Mouse (Mus musculus): Measurements from ENCODE around the gene Aprt.
"Not testable (repeated sequence)": the region's sequence is repeated elsewhere in the genome, so short reads cannot be mapped to it uniquely, and the experiment has no call there.

Gene Aprt

GRCm38 (mm10) chr8:122585411-122585891 lies 8.7 kb upstream of the Aprt start:
- no peak for DNase-seq

DNA sequence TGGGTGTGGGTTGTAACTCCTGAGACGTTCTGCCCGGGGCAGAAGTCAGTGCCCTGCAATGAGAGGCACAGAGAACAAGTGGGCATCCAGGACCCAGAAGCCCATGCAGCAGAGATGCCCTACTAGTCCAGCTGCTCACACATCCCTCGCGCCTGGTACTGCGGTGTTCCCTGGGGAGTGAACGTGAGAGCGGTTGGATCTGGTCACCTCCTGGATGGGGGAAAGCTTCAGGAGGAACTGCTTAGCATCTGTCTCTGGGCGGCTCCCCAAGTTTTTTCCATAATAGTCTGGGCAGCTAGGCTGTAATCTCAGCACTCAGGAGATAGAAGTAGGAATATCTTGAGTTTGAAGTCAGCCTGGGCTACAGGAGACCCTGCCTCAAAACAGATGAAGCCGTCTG lies 8.3 kb upstream of the Aprt start:
- no peak for DNase-seq

DNA sequence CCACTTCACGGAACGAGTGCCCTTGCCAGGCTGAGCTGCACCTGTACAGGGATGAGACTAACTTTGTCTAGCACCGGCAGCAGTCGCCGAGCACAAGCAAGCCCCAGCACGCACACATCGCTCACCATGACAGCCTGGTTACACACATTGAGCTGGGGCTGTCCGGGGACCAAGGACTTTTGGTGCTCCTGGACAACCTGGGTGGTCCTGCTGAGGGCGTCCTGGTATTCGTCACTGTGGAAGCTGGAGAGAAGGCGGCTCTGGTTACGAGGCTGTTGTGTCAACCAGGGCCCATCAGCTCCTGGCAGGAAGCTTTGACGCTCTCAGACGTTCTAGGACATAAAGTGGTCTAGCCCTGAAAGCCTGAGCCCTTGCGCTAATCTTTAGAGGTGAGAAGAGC lies 4.2 kb upstream of the Aprt start:
- DNase-seq: no peak

DNA sequence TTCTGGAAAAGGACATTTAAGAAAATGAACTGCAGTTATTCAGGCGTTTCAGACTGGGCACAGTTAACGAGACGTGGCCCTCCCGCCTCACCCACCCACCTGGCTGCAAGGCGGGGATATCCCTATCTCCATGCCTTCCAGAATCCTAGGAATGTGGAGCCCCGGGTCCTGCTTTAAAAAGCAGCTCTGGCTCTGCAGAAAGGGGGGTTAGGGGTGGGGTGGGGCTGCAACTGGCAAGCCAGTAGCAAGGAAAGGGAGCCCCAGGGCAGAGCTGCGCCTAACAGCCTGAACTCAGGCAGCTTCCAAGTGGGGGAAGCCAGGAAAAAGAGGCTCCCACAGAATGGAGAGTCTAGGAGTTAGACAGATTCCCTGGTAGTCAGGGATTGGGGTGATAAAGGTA lies 2.5 kb upstream of the Aprt start:
- DNase-seq: no peak

GRCm38 (mm10) chr8:122577116-122577515 lies 407 bp upstream of the Aprt start:
- DNase-seq: no peak

- no peak for DNase-seq
Observed at GRCm38 (mm10) chr8:122575735-122576647, 718 bp downstream of the Aprt start.

- no peak for DNase-seq
Observed at GRCm38 (mm10) chr8:122575286-122575685, 1.4 kb downstream of the Aprt start.

DNA sequence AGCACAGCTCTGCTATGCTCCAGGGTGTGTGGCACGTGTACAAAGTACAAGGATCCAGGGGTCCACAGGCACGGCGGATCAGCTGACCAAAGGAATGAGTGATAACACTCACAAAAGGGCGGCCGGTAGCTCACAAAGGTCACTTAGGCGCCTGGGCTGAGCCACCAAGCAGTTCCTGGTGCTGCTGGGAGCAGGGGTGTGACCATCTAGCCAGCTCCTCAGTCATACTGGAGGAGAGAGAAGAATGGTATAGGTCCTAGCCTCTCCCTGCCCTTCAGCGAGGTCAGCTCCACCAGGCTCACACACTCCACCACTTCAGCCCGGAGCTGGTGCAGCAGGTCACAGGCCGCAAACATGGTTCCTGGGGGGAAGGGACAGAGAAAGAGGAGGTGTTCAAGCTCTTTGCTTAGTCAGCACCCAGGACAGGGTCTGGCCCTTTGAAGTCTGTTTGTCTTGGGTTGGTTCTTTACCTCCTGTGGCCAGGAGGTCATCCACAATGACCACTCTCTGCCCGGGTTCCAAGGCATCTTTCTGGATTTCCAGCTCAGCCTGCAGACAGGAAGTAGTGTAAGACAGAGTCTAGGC lies 1.9 kb downstream of the Aprt start:
- no peak for DNase-seq

DNA sequence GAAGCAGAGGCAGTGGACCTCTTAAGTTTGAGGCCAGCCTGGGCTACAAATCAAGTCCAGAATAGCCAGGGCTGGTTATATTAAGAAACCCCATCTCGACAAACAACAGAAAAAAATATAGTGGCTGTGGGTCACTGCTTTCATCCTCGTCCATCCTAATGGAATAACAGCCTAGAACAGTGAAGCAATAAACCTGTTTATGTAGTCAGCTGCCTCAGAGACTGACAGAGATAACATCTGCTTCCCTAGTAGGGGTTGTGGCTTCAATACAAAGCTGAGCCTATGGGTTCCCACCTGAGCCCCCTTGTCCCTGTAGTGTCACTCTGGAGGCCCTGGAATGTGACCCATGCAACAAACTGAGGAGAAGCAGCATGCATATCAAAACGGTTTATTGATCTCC lies 2.4 kb downstream of the Aprt start:
- DNase-seq: no peak

GRCm38 (mm10) chr8:122573577-122573976 lies 3.1 kb downstream of the Aprt start:
- no peak for DNase-seq

DNA sequence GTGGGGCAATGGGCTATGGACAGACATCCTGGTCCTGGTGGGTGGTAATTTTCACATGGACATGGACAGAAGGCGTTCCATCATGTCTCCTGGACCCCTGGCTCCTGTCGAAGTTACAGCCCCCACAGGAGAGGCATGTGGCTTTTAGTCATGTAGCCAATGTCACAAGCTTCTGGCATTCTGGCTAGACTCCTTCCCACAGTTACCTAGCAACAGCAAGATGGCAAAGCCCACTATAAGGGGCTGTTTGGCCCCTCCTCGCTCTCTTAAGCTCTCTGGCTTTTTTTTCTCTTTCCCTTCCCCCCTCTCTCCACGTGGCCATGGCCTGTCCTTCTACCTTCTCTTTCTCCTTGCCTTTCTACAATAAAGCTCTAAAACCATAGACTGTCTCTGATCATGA lies 3.5 kb downstream of the Aprt start:
- not testable (repeated sequence) for DNase-seq

DNA sequence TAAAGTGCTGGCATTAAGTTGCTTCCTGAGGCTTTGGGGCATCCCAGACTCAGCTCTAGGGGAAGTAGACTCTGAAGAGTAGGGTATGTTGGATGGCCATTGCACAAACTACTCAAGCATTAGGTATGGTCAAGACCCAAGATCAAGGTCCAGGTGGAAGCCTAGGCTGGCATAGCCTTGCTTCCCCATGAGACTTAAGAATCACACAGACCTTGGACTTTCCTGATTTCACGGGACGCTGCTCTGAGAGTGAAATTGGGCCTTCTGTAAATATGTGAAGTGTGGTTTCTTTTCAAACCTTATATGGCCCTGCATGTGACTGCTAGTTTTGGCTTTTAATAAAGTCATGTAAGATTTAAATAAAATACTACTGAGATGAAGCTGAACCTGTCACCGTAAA lies 4.0 kb downstream of the Aprt start:
- no peak for DNase-seq

DNA sequence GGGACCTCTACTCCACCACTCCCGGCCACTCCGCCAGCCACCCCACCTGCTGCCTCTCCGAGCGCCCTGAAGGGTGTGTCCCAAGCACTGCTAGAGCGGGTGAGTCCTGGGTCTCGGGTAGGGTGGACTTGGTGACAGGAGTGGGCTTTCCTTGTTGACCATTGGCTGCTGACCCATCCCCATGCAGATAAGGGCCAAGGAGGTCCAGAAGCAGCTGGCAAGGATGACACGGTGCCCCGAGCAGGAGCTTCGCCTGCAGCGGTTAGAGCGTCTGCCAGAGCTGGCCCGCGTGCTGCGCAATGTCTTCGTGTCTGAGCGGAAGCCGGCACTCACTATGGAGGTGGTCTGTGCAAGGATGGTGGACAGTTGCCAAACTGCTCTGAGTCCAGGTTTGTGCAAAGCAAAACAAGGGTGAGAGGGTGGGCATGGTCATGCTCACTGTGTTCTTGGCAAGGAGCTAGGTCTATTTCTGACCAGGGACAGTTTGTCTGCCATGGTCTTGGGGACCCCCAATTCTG lies 4.9 kb downstream of the Aprt start:
- DNase-seq: no peak

- DNase-seq: no peak
Observed at GRCm38 (mm10) chr8:122571153-122571552, 5.6 kb downstream of the Aprt start.

GRCm38 (mm10) chr8:122569996-122570395 lies 6.7 kb downstream of the Aprt start:
- no peak for DNase-seq

- DNase-seq: no peak
Observed at GRCm38 (mm10) chr8:122569329-122569728, 7.4 kb downstream of the Aprt start.

DNA sequence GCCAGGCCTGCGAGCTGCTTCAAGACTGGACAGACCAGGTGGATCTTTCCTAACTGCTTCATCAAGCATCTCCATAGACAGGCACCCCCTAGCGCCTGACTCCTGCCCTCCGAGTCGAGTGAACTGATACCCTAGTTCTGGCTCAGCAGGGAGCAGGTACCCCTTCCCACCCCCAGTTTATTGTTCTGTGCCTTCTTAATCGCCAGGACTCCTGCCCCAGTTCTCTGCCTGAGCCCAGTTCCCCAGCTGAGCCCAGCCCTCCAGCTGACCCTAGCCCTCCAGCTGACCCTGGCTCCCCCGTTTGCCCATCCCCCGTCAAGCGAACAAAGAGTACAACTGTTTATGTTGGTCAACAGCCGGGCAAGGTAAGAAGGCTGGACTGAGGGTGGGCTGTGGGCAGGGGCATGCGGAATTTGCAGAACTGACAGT lies 7.8 kb downstream of the Aprt start:
- peak; percentile 68 for DNase-seq

GRCm38 (mm10) chr8:122568109-122568504 lies 8.6 kb downstream of the Aprt start:
- no peak for DNase-seq

- peak; percentile 97 for DNase-seq
Observed at GRCm38 (mm10) chr8:122567361-122568108, 9.2 kb downstream of the Aprt start, which contains the start of gene Cdt1. Cdt1 (plus strand) TSS chr8:122568015.

DNA sequence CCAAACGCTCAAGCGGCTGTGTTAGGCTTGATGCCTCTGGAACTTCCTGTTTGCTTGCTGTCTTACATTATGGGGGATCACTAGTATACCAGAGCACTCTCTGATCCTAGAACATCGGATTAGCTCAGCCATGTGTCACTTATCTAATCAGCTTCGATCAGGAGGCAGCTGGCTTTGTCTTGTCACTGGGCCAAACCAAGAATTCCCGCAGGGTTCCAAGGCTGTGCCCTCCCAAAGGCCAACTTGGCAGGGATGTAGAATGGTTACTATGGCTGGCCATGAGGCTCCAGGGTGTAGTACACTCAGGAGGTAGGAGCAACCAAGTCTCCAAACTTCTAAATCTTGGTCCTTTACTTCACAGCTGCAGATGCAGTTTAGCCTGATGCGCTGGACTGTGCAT lies 9.9 kb downstream of the Aprt start:
- peak; percentile 91 for DNase-seq

- DNase-seq: no peak
Observed at GRCm38 (mm10) chr8:122564363-122565352, 12.1 kb downstream of the Aprt start.

DNA sequence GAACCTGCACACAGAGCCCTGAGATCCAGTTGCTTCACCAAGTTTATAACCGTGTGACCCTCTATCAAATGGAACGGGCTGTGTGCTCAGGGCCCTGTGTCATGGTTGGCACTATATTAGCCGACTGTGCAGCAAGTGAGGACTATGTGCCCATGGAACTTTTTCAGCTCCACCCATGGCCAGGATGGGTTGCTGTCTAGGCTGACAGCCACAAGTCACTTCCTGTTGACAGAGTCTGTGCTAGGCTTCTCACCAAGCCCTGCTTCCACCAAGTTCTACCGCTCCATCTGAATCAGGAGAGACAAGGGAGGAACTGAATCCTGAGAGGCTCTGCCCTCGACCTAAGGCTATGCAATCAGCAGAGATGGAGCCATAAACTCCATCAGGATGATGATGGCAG lies 15.5 kb downstream of the Aprt start:
- DNase-seq: no peak
